Mouse (Mus musculus) embryonic facial prominence, embryonic 14.5 days (tissue): Measurements from ENCODE around the gene Trim39. TPM values are rescaled to one million over a fixed set of nuclear protein-coding genes. Genes with fewer than 3 reads are reported as not detected.

Experiments
- ATAC-seq: fragments of 200-750 bp; cut with Nextera tagmentation; 2 replicates; pipeline ENCODE4 v1.8.0; 2017; ENCODE audit warnings: low read depth, moderate number of reproducible peaks, moderate TSS enrichment
- DNase-seq: peaks from one replicate; pipeline ENCODE4 v3.0.0-alpha.2; 2015; ENCODE audit warnings: low spot score
- H3K27ac ChIP-seq: fragments of 300-500 bp; sonication (generic); replicated peaks from 2 replicates; pipeline ENCODE4 v1.5.1; 2014; ENCODE audit warnings: low read depth, mild to moderate bottlenecking, low read length, moderate library complexity
- H3K27me3 ChIP-seq: fragments of 300-500 bp; sonication (generic); replicated peaks from 2 replicates; pipeline ENCODE4 v1.6.1; 2014; ENCODE audit warnings: low read length; ENCODE audit not compliant: control insufficient read depth, insufficient read depth
- H3K36me3 ChIP-seq: fragments of 300-500 bp; sonication (generic); 2 replicates; pipeline ENCODE4 v1.6.1; 2014; ENCODE audit warnings: low read length, mixed read lengths; ENCODE audit not compliant: control insufficient read depth, insufficient read depth
- H3K4me1 ChIP-seq: fragments of 300-500 bp; sonication (generic); 2 replicates; pipeline ENCODE4 v1.6.1; 2014; ENCODE audit warnings: antibody characterized with exemption, low read length; ENCODE audit not compliant: control insufficient read depth, insufficient read depth
- H3K4me2 ChIP-seq: fragments of 300-500 bp; sonication (generic); 2 replicates; pipeline ENCODE4 v1.6.1; 2014; ENCODE audit warnings: low read depth, mild to moderate bottlenecking, low read length, moderate library complexity, mixed read lengths
- H3K4me3 ChIP-seq: fragments of 300-500 bp; sonication (generic); 2 replicates; pipeline ENCODE4 v1.5.1; 2014; ENCODE audit warnings: low read depth, mild to moderate bottlenecking, low read length
- H3K9ac ChIP-seq: fragments of 300-500 bp; sonication (generic); 2 replicates; pipeline ENCODE4 v1.6.1; 2014; ENCODE audit warnings: low read depth, mild to moderate bottlenecking, low read length, moderate library complexity, mixed read lengths
- H3K9me3 ChIP-seq: fragments of 300-500 bp; sonication (generic); 2 replicates; pipeline ENCODE4 v1.6.1; 2016; ENCODE audit warnings: low read length; ENCODE audit not compliant: control insufficient read depth
- WGBS: fragments of 180-500 bp; shearing (Covaris S2); extraction: QIAGEN DNeasy Blood & Tissue Kit; methylation state at CpG from one replicate; pipeline ENCODE4 v1.1.7; 2014; 5-methylcytosine and 5-hydroxymethylcytosine counted together
- polyA plus RNA-seq: library from polyadenylated mRNA; unstranded; fragments of >200 nt; fragmentation: Nextera tagmentation; extraction: Ambion mirVana; gene quantifications from 2 replicates; pipeline ENCODE4 v1.2.1, GENCODE M21; 2014

Trim39 gene
- polyA plus RNA-seq, 1 experiment from 2014 or later = 10.6 TPM

DNA sequence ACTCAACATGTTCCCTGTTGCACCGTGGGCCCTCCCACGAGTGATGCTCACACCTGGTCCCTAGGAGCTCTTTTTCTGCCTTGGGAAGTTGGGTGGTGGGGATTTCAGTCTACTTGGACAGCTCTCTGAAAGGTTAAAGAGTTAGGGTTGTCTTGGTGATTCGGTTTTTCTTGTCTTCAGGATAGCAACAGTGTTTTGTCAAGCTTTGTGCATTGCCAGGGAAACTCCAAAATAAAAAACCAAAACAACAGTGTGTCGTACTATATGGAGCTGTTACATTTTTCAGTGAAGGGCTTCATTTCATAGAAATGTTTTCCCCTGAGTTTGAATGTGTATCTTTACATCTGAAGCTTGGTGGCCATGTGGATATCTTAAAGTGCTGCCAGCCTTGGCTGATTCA is 2.7 kb upstream of the Trim39 start:
- H3K27me3 ChIP-seq = no peaks in the 10 kb centered on the region
- 93% methylated on average over 4 of the region's 4 CpGs for WGBS
- H3K4me1 ChIP-seq = peaks cover 14% of the 10 kb centered on the region
- no peak overlapping the region for H3K27ac ChIP-seq
- H3K9me3 ChIP-seq = no peaks in the 10 kb centered on the region
- H3K36me3 ChIP-seq = peaks cover 41% of the 10 kb centered on the region
- no peak overlapping the region for H3K4me3 ChIP-seq
- DNase-seq (no peak), ATAC-seq (no peak)
- no peak overlapping the region for H3K9ac ChIP-seq
- H3K4me2 ChIP-seq = no peak overlapping the region

DNA sequence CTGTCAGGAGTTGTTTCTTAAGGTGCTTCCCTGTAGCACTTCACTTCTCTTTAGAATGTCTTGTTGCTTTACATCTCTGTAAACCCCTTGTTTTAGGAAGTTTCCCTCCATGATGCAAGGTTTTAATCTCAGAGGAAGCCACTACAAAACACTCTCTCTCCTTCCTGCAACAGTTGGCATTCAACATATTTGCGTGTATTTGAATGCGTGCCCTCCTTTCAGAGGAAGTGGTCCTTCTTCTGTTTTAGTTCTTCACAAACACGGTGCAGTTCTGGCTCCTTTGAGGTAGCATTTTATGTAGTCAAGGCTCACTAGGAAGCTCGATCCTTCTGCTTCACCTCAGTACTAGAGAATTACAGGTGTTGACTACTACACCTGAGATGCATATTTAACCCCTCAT is 1.7 kb upstream of the Trim39 start:
- WGBS = 88% methylated on average over 4 of the region's 4 CpGs
- H3K9me3 ChIP-seq = no peaks in the 10 kb centered on the region
- peaks cover 14% of the 10 kb centered on the region for H3K4me1 ChIP-seq
- no peak overlapping the region for H3K4me3 ChIP-seq
- ATAC-seq = no peak
- H3K27me3 ChIP-seq = no peaks in the 10 kb centered on the region
- peaks cover 32% of the 10 kb centered on the region for H3K36me3 ChIP-seq
- H3K9ac ChIP-seq = no peak overlapping the region
- H3K27ac ChIP-seq = no peak overlapping the region
- peak overlapping the region; percentile 23; the same call in 1 of the 2 replicates for H3K4me2 ChIP-seq
- no peak for DNase-seq

DNA sequence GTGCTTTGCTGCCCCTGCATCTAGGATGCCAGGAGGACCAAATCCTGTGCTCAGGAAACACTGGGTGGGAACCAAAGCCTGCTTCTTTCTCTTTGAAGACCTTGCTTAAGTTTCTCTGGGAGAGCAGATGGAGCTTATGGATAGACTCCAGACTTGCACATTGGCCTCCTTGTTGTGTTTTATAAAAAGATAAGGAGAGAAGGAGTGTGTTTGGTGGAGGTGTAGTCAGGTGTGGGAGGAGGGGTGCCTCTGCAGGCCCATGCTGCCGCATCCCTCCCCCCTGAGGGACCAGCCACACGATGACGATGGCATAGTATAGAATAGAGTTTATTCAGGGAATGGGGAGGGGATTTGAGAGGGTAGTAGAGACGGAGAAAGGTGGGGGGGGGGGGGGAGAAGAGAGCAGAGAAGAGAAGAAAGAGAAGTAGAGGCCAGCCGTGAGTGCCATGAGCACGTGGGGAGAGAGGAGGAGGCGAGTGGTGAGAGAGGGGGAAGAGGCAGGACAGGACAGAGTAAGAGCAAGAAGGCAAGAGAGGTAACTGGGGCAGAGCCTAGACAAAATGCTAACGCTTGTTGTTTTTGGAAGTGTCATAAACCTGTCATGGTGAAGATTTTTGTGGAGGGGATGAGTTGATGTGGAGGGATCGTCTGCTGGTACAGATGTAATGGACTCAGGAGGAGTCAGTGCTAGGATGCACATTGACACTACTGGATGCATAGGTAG is 758 bp upstream of the Trim39 start:
- peaks cover 33% of the 10 kb centered on the region for H3K36me3 ChIP-seq
- no peaks in the 10 kb centered on the region for H3K27me3 ChIP-seq
- H3K4me3 ChIP-seq = peak overlapping the region; percentile 90
- H3K9ac ChIP-seq = peak overlapping the region; percentile 98
- no peak overlapping the region for H3K27ac ChIP-seq
- H3K9me3 ChIP-seq = no peaks in the 10 kb centered on the region
- H3K4me2 ChIP-seq = peak overlapping the region; percentile 94
- H3K4me1 ChIP-seq = peaks cover 14% of the 10 kb centered on the region
- ATAC-seq = no peak
- no peak for DNase-seq
- WGBS = 87% methylated on average over 9 of the region's 9 CpGs

DNA sequence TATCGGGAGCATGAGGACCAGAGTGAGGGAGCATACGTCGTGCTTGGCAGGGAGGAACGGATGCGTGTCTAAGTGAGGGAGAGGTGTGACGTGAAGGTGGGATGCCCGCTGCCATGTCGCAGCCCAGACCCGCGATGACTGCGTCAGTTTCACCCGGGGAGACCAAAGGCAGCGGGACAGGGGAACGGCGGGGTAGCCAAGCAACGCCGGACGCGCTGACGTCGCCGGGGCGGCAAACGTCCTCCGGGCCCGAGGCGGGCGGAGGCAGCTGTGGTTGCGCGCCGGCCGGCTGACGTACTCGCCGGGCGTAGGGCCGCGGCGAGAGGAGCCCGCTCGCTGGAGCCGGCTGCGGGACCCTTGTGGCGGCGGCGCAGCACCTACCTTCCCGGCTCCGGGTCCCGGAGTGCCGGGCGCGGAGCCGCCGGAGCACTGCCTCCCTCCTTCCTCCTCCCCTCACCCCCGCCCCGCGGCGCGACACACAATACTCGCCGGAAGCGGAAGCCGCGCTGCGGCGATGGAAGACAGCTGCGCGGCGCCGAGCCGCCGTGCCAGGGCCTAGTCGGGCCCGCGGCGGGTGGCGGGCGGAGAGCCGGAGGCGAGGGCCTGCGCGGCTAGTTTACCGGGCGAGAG is 976 bp downstream of the Trim39 start:
- peak overlapping the region; percentile 94 for H3K4me2 ChIP-seq
- peaks cover 43% of the 10 kb centered on the region for H3K36me3 ChIP-seq
- peak overlapping the region; percentile 98 for H3K9ac ChIP-seq
- no peaks in the 10 kb centered on the region for H3K27me3 ChIP-seq
- peak; percentile 95 for ATAC-seq
- H3K9me3 ChIP-seq = no peaks in the 10 kb centered on the region
- 0% methylated on average over 18 of the region's 84 CpGs for WGBS
- DNase-seq = peak; percentile 93
- peak overlapping the region; percentile 94 for H3K27ac ChIP-seq
- H3K4me1 ChIP-seq = peaks cover 14% of the 10 kb centered on the region
- H3K4me3 ChIP-seq = peak overlapping the region; percentile 90

DNA sequence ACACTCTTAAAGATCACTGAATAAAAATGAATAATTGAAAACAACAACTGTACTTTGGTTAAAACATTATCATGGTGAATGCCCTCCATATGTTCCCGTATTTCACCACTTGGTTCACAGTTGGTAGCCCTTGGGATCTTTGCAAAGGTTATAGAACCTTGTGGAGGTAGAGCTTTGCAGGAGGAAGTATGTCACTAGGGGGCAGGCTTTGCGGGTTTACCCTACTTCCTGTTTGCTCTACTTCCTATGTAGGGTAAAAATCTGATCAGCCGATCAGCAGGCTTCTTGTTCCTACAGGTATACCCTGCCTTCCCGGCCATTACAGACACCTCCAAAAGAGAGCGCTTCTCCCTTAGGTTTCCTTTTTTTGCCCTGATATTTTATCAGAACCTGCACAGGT is 6.2 kb downstream of the Trim39 start:
- ATAC-seq = no peak
- no peak overlapping the region for H3K9ac ChIP-seq
- peaks cover 77% of the 10 kb centered on the region for H3K36me3 ChIP-seq
- H3K27ac ChIP-seq = no peak overlapping the region
- no peak overlapping the region for H3K4me3 ChIP-seq
- no peak for DNase-seq
- no peaks in the 10 kb centered on the region for H3K27me3 ChIP-seq
- no peaks in the 10 kb centered on the region for H3K4me1 ChIP-seq
- WGBS = 79% methylated on average over 5 of the region's 5 CpGs
- H3K4me2 ChIP-seq = no peak overlapping the region
- no peaks in the 10 kb centered on the region for H3K9me3 ChIP-seq

DNA sequence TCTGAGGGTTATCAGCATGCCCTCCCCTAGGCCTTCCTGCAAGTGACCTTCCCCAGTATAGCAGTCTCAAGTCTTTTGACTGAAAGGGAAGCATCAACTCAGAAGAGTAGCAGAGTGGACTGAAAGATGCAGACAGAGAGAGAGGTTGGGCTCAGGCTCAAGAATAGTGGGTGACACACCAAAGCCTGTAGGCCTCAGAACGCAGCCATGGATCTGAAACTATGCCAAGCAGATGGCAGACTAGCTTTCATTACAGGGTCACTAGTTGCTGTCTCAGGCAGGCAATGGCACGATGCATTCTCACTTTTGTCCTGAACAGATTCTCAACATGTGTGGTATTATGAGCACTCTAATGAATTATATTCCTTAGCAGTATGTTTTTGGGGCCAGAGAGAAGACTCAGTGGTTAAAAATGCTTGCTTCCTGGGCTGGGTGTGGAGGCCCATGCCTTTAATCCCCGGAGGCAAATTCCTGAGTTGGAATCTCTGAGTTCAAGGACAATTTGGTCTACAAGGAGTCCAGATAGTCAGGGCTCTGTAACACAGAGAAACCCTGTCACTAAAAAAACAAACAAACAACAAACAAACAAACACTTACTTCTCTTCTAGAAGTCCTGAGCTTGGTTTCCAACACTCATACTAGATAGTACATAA is 7.6 kb downstream of the Trim39 start:
- no peak overlapping the region for H3K9ac ChIP-seq
- H3K27ac ChIP-seq = no peak overlapping the region
- no peaks in the 10 kb centered on the region for H3K9me3 ChIP-seq
- H3K4me3 ChIP-seq = no peak overlapping the region
- no peaks in the 10 kb centered on the region for H3K27me3 ChIP-seq
- WGBS = 88% methylated on average over 3 of the region's 3 CpGs
- no peak for ATAC-seq
- H3K4me1 ChIP-seq = no peaks in the 10 kb centered on the region
- H3K4me2 ChIP-seq = no peak overlapping the region
- DNase-seq = no peak
- H3K36me3 ChIP-seq = peaks cover 91% of the 10 kb centered on the region

DNA sequence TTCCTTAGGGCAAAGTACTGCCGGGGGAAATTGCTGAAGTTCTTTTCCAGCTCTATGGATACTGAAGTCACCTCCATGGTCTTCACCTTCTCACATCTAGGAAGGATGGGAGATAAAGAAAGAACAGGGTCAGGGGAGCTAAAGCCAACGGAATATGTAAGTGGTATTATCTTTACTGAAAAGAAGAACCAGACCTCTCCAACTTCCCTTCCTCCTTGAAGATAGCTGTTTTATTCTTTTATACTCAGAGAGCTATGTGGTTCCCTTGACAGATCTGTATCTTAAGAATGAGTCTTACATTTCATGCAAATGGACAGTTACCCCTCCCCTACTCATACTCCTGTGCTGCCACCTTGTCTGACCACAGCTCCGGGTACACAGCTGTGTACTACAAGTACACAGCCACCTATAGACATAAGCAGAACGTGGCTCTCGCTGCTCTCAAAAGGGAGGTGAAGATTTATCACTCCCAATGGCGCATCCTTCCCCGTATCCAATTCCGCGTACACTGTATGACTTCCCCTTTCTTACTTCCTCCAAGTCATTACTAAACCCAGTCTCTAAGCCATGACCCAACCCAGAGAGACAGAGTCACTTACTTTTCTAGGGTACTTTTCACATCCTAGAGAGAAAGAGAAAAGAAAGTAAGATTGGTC is 10.4 kb downstream of the Trim39 start:
- peaks cover 81% of the 10 kb centered on the region for H3K36me3 ChIP-seq
- H3K27me3 ChIP-seq = no peaks in the 10 kb centered on the region
- ATAC-seq = no peak
- no peak overlapping the region for H3K4me3 ChIP-seq
- no peaks in the 10 kb centered on the region for H3K9me3 ChIP-seq
- no peak for DNase-seq
- no peak overlapping the region for H3K9ac ChIP-seq
- no peak overlapping the region for H3K27ac ChIP-seq
- no peaks in the 10 kb centered on the region; the same call in 1 of the 2 replicates for H3K4me1 ChIP-seq
- no peak overlapping the region for H3K4me2 ChIP-seq
- WGBS = 95% methylated on average over 9 of the region's 9 CpGs

DNA sequence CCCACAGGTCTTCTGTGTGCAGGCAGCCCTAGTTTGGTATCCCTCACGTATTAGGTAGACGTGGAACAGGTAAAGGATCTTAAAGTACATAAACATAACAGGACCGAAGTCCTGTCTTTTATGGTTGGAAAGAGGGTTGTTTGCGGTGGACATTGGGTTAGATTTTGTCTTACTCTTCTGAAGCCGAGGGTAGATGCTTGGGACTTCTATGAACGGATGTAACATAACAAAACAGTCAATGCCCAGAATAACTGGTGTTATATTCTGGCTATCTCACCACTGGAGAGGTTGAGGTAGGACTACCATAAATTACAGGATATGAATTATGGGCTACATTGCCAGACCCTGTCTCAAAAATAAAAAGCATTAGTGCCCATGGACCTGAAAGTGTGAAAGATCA is 14.1 kb downstream of the Trim39 start, which contains the start of gene Rpp21:
Gene Rpp21, minus strand, starts transcription at position 101 of the 400 bp plus-strand sequence.
- 47% methylated on average over 6 of the region's 6 CpGs for WGBS
- Histone ChIP-seq H3K27ac (peak within 1 kb of the TSS; percentile 80), H3K4me1 (no peaks in the 10 kb centered on the region; the same call in 1 of the 2 replicates), H3K27me3 (no peaks in the 10 kb centered on the region), H3K9ac (peak within 1 kb of the TSS; percentile 83), H3K4me2 (peak within 1 kb of the TSS; percentile 57), H3K4me3 (peak within 1 kb of the TSS; percentile 84), H3K36me3 (peaks cover 45% of the 10 kb centered on the region), H3K9me3 (no peaks in the 10 kb centered on the region)
- no peak for DNase-seq
- ATAC-seq = no peak
